Mouse (Mus musculus) ovary, postnatal 14 days (tissue): ENCODE measurements around the gene Mrps23.
"Not testable (repeated sequence)": the region's sequence is repeated elsewhere in the genome, so short reads cannot be mapped to it uniquely, and the experiment has no call there.

Source experiments
- DNase-seq: peaks from one replicate; pipeline ENCODE4 v3.0.0; 2022; ENCODE audit warnings: low spot score

Mrps23 gene

DNA sequence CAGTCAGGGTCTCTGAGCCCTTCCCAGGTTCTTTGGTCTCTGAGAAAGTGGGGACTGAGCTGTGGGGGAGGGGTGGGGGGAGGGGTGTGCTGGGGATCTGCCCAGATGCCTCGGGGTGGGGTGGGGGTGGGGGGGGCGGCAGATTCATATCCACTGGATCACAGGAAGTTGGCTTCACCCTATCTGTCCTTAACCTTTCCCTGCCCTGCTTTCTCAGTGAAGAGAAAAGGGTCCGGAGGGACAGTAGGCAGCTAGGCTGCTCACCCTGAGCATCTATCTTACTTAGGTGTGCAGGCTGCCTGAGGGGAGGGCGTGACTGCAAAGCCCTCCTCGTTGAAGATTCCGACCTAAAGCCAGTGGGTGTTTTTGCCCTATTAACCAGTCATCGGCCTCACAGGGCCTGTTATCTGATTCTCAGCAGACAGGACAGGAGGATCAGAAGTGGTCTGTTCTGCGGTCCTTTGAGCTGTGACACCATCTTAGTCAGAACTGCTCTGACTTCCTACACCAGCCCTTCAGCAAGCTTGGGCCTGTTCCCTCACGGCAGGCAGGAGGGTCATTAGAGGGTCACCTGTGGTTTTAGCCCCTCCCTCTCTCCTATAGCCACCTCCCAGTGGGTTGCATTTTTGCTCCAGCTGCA, 30.7 kb upstream of the Mrps23 start:
- DNase-seq = no peak

DNA sequence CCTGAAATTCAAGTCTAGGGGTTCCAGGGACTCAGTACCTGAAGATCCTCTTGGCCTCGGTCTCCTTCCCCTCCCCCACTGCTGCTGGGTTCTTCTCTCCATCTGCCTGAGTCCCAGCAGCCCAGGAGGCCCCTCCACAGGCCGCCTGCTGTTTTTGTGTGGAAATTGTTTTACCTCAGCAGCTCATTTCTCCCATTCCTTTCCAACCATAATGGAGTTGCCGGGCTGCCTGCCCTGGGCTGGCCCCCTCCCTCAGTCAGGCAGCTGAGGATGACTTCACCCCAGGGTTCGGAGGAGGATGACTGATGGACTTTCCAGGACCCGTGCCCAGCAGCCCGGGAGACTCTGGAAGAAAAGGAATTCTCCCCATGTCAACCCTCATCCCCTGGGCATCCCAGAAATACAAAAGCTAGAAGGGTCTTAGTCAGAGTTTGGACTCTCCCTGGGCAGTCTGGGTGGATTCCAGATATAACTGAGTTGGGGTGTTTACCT, 23.7 kb upstream of the Mrps23 start:
- no peak for DNase-seq

DNA sequence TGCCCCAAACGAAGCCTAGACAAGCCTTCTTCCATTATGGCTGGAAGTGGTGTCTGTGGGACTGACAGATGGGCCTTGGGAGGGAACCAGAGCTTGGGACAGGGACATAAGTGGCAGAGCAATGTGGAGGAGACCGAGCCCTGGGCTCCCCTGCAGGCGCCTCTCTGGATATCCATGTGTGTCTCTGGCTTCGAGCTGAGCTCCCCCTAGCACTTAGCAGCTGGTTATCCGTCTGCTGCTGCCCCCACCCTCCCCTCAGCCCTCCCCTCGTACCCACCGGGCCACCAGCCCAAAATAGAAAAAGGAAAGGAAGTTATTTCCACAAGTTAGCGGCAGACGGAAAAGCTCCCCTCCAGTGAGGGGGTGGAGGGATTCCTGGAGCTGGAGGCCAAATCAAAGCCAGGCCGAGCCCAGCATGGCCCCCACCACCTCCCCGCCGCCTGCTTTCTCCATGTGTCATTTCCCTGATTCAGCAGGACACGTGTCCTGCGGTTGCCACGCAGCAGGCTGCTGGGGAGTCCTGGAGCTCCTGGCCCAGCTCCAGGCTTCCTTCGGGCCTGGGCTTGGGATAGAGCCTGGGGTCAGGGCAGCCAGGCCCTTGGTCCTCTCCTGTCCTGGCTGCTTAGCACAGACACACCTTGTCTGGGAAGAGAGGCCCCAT, 23.1 kb upstream of the Mrps23 start:
- no peak for DNase-seq

DNA sequence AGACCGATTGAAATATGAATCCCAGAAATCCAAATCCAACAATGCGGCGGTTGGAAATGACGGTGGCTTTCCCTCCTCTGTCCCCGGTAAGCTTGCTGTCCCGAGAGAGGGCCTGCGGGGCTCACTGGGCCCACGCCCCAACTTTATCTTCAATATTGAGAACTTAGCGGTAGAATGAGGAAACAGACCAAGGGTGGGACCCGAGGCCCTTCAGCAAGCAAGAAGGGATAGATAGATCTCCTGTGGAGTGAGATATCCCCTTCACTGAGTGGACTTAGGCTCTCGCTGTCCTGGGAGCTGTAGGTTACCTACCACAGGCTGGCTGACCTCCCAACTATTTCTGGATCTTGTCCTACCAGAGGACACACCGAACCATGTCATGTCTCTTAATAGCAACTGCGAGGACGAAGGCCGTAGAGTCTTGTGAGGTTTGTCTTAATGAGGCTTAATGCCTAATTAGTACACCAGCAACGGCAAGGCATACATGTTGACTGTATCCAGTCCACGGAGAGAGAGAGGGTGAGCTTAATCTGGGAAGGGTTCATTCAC, 19.5 kb upstream of the Mrps23 start:
- DNase-seq = no peak

DNA sequence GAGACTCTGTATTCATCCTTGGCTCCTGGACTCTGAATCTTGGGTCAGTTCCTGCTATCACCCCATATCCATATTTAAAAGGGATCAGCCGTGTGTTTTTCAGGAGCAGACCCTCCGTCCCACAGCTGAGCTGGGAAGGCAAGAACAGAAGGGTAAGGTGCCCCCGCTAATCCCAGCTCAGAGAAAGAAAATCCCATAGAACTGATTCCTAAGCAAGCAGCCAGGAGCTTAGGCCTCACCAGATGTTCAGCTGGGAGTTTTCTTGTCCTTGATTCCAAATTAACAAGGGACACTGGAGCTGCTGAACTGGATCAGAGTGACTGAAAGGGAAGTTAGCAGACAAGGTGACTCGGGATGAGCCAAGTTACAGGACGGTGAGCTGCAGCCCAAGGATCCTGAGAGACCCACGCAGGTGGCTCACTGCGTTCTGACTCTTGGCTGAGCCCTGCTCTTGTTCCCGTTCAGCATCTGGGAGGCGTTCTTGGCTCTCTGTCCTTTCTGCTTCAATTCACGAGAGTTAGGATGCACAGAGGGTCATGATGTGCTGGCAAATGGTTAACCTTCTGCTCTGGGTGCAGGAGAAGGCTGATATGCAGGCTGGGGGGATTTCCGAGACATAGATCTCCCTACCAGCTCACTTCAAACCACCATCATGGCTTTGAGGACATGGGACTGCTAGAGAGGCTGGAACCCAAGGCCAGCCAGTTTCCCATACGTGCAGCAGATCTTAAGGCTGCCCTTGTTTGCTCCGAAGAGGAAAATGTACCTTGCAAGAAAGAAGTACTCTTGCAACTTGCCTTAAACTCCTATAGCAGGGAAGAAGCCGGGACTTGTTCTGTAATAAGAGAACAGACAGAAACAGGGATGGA, 17.9 kb upstream of the Mrps23 start:
- no peak for DNase-seq

DNA sequence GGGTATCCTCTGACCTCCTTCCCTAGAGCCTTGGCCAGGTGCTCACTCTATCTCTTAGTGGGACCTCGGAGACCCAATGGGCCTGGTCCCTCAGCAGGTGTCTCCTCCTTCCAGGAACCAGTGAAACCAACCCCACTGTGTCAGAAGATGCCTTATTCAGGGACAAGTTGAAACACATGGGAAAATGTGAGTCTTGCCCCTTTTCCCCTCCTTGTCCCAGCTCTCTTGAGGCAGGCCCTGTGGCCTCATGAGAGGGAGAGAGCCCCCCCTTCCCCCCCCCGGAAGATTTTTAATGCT, 17.3 kb upstream of the Mrps23 start:
- no peak for DNase-seq

DNA sequence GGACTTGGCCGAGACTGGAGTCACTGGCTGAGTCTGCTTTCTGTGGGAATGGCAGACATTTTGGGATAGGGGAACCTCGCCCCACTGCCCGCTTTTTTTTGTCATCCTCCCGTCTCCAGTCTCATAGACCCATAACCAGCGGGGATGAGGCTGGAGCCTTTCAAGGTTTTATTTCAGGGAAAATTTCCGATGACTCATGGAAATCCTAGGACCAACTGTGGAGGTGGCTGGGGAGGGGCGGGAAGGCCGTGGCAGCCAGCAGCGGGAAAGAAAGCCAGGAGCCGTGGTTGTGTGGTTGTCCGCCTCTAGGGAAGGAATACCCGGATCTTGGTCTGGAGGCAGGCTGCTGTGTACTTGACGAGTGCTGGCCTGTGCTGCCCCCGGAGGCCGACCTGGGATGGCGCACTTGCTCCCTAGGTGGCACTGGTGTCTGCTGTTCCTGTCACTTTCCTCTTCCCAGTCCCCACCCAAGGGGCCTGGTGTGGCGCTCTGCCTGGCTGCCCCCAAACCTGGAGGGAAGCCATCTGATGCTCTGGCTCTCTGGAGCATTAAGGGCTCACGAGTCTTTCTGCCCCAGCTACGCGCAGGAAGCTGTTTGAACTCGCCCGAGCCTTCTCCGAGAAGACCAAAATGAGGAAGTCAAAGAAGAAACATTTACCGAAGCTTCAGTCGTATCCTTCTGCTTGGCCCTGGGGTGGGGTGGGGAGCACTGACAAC, 16.6 kb upstream of the Mrps23 start:
- peak; percentile 74 for DNase-seq

DNA sequence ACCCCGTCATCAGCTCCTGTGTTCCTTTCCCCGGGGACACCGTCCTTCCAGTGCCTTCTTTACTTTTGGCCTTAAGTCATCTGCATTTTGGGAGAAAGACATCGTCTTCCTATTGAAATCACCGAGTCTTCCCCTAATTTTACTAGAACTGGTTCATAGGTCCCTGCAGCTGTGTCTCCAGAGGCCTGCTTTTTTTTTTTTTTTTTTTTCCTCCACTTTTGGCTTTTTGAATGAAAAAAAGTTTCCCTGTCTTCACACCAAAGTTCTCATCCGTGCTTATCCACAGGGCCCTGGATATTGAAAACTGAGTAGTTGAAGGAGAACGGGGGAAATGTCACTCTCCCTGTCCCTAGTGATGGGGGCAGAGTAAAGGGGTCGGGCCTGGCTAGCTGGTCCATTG, 16.0 kb upstream of the Mrps23 start:
- DNase-seq = no peak

DNA sequence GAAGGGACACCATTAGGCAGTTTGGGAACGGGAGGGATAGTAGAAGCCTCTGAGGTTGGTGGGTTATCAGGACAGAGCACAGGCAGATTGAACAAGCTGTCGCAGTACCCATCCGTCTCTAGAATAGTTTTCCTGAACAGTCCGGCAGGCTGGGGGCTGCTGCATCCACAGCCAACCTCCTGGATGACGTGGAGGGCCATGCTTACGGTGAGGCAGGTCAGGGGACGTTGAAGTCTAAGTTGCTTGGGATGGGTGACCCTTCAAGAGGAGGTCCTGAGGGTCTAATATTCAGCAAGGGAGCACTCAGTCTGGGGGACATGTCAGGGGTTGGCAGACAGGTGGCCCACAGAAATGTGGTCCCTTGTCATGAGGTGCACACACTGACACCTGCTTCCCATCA, 15.6 kb upstream of the Mrps23 start:
- DNase-seq = no peak

DNA sequence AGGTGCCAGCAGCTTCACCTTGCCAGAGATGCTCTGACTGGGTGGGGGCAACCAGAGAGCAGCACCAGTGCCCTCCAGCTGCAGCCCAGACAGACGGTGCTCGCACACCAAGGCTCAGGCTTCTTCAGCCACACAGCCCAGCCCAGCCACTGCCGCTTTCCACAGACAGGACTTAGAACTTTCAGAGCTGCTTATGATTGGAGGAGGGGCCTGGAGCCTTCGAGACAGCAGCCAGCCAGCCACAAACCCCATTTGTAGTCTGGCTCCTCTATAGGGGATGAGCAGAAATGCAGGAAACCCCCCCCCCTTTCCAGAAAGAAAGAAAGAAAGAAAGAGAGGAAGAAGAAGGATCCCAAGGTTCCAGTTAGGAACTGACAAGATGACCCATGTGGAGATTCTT, 11.6 kb upstream of the Mrps23 start:
- DNase-seq = no peak

DNA sequence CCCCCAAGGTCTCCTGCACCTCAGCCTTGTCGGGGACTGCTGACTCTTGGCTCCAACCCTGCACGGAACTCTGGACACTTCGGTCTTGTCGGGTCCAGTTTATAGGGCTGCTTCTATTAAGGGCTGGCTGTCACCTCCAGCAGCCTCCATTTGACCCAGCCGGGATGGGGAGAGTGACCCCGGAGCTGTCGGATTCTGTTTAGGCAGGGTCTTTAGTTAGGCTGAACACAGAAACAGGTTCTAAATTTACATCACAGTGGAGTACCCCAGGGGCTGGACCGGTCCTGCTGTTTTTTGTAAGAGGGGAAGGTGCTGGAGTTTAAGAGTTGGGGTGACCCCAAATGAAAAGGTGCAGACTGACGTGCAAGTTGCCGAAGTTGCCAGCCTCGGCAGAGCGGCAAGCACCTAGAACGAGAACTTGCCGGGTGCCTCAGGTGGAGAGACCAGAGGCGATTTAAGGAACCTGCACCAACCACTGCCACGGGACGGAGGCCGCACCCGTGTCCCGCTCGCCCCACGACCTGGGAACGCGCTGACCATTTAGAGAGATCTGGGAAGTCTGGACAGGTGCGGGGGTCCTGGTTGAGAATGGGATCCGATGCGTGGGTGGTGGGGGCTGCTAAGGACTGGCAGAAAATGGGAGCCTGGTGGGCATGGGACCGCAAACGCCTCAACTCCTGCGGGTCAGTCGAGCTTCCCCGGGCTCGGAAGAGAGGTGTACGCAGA, 10.9 kb upstream of the Mrps23 start:
- DNase-seq = no peak

DNA sequence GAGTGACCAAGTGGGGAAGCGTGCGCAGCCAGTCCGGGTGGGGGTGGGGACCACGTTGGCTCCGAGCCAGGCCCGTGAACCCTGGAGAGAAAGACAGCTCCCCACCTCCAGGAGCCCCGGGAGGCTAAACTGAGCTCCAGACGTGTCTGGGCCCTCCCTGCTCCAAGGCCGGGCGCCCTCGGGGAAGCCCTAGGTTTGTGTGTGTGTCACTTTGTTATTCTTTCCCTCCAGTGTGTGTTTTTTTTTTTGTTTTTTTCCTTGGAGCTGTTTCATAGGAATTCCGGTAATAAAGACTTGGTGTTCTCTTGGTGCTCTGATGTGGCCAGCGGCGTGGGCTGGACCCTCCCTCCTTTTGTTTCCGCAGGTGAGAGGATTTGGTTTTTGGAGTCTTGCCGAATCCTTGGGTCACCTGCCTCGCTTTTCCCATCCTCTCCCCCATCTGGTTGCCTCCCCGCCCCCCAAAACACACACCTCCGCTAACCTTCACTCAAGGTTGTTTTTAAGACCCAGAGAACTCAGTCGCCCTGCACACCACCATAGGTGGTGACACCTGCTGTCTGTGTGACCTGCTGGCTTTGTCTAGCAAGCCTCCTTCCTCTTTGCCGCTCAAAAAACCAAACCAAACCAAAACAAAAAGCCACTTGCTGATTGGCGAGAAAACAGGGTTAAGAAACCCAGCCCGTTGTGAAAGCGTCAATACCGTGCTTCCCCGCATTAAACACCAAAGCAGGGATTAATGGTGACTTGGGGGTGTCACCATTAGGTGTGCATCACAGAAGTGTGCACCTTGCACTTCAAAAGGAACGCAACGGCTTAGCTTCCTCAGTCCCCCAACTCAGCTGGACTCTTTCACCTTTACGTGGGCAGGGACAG, 10.1 kb upstream of the Mrps23 start:
- no peak for DNase-seq

DNA sequence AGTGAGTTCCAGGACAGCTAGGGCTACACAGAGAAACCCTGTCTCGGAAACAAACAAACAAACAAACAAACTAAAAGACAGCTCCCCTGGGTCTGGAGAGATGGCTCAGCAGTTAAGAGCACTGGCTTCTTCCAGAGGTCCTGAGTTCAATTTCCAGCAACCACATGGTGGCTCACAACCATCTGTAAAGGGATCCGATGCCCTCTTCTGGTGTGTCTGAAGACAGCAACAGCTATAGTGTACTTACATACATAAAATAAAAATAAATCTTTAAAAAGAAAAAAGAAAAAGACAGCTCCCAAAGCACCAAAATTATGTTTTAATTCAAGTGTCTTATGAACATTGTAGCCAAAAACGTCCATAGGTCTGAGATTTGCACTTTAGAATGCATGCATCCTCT, 8.5 kb upstream of the Mrps23 start:
- DNase-seq = not testable (repeated sequence)

DNA sequence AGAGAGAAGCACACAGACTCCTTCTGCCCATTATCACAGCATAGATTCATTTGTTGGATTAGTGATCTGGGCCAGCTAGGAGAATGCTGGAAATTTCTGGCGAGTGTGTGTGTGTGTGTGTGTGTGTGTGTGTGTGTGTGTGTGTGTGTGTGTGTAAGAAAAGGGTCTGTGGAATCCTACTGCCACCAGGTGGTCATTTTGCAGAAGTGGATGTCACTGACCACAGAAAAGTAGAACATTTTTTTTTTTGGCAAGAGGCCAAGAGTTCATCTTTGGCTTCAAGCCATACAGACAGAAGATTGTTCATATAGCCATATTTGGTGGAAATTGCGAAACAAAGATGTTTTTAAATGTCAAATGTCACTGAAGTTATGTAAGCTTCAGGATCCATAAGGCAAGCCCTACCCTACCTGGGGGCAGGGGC, 7.0 kb upstream of the Mrps23 start:
- peak; percentile 44 for DNase-seq

DNA sequence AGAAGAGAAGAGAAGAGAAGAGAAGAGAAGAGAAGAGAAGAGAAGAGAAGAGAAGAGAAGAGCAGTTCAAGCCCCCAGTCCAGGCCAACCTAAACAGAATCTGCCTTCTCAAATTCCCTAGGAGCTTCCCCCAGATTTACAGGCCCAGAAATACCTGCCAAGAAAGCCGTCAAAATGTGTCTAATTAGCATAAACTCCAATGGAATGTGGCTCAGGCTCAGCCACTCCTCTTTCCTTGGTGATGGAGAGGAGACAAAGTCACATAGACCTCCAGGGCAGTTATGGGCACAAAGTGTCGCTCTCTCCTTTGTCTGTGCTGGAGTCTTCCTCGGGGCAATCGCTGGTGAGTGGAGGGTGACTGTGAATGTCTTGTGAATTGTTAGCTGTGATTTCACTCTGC, 6.0 kb upstream of the Mrps23 start:
- no peak for DNase-seq

DNA sequence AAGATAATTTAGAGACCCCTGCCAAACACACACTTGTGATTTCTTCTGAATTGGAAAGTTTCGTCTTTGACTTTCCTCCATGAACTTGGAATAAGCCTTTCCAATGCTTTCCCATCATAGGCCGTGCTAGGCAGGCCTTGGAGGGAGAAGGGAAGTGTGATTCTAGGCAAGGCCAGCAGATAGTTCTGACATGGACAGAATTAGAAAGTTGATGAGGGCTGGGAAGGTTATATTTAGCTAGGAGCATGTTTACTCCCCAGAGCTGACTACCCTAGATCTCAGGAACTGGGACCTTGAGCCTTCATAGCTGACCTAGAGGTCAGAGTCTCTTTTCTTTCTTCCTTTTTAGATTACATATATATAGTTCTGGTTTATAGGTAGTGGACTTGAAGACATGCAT, 3.0 kb upstream of the Mrps23 start:
- no peak for DNase-seq

DNA sequence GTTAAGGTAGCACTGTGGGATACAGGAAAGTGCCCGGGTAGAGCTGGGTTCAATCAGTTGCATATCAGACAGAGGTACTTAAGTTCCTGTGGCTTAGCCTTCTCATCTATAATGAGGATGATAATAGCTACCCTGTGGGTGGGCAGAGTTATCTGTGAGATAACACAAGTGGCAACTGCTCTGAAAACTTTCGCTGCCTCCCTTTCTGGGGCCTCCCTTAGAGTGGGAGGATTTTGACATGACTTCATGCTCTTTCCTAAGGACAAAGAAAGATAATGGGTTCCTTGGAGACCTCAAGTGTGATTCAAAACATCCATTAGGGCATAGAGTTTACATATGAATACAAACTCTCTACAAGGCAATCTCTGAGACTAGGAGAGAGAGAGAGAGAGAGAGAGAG, 2.1 kb upstream of the Mrps23 start:
- no peak for DNase-seq

DNA sequence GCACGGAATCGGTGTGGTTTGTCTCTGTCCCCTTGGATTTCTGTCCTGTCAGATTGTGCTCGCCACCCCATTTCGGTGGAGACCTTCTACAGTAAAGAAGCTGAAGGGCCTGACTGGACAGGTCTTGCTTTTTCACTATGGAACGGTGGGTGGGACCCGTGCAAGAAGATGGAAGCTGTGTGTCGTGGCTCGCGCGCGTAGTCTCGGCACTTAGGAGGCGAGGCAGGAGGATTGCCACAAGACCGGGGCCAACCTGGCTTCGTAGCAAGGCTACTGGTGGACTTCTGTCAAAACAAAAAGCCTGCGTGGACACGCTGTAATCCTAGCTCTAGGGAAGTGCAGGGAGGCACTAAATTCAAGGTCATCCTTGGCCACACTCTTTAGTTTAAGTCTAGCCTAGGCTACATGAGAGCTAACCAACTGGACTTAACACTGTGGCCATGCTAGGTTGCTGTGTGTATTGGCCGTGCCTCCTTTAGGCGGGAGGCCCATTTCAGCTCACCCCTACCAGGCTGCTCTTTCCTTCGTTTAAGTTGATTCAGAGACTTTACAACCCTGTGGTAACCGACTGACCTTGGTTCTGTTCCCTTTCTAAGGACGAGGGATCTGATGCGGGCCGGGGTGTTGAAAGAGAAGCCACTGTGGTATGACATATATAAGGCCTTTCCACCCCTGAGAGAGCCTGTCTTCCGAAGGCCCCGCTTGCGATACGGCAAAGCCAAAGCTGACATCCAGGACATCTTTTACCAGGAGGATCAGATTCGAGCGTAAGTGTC, 593 bp downstream of the Mrps23 start:
- no peak for DNase-seq

DNA sequence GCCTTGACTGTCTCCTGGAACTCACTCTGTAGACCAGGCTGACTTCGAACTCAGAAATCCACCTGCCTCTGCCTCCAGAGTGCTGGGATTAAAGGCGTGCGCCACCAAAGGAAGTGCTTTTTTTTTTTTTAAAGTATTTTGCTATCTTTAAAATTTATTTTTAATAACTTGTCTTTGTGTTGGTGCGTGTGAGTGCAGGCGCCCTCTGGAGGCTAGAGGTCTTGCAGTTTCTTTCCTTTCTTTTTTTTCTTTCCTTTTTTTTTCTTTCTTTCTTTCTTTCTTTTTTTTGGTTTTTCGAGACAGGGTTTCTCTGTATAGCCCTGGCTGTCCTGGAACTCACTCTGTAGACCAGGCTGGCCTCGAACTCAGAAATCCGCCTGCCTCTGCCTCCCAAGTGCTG, 2.4 kb downstream of the Mrps23 start:
- not testable (repeated sequence) for DNase-seq

DNA sequence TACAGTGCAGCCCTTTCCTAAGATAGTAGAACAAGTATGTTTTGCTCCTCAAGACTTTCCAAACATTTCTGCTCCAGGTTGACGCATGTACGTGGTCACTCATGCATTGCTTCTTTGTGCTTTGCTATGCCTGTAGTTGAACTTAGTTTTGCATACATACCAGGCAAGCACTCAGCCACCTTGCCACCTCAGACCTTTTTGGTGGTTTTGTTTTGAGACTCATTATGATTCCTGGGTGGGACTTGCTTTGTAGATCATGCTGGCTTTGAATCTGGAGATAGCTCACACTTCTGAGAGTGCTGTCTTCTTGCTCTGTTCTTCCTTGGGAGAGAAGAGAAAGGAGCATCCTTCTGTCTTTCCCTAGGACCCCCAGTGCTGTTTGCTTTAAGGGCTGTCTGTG, 3.5 kb downstream of the Mrps23 start:
- DNase-seq = no peak
